Mouse (Mus musculus) gastrocnemius, adult 2 months (tissue): Measurements from ENCODE around the gene 1190007I07Rik. TPM values are rescaled to one million over a fixed set of nuclear protein-coding genes. Genes with fewer than 3 reads are reported as not detected.

ENCODE experiments used
- DNase-seq: peaks from one replicate; pipeline ENCODE4 v3.0.0; 2022
- H3K27ac ChIP-seq: fragments of 200-600 bp; 2 replicates; pipeline ENCODE4 v1.8.1; 2022; ENCODE audit warnings: mild to moderate bottlenecking
- H3K4me3 ChIP-seq: fragments of 200-600 bp; 2 replicates; pipeline ENCODE4 v1.8.1; 2022; ENCODE audit warnings: mild to moderate bottlenecking, moderate library complexity
- CTCF ChIP-seq: fragments of 200-600 bp; IDR thresholded peaks from 2 replicates; pipeline ENCODE4 v1.8.1; 2022; ENCODE audit warnings: antibody characterized with exemption, mild to moderate bottlenecking, moderate library complexity
- intact Hi-C: fragments of 180-260 bp; cut with DNase I; formaldehyde crosslinking; loops from one replicate; pipeline ENCODE4 v1.15.1; 2025
- long read RNA-seq, 2 experiments: library from polyadenylated mRNA; stranded (forward); transcript quantifications; one replicate each; pipeline ENCODE4 v2.0.0; 2021
- total RNA-seq, 2 experiments: library from RNA; stranded (reverse); gene quantifications; 2 replicates each; pipeline ENCODE4 v1.2.3; 2021

Gene 1190007I07Rik
- 10 to 100 TPM; 31.5 to 43.1 TPM for total RNA-seq
- long read RNA-seq, experiment 1, transcript 1190007I07Rik-201 (3 exons, 716 nt): major isoform, 13 of 23 reads
- long read RNA-seq, experiment 1, partial matches to known transcripts: 0 of 23 reads
- long read RNA-seq, experiment 1, other reads (novel, unspliced or antisense): 4 of 23 reads
- long read RNA-seq, experiment 2, transcript 1190007I07Rik-201 (3 exons, 716 nt): major isoform, 28 of 40 reads
- long read RNA-seq, experiment 2, partial matches to known transcripts: 0 of 40 reads
- long read RNA-seq, experiment 2, other reads (novel, unspliced or antisense): 3 of 40 reads

GRCm38 (mm10) chr10:82622671-82623552, at the start of gene 1190007I07Rik:
1190007I07Rik (minus strand) TSS chr10:82623228.
- no peak for TF ChIP-seq CTCF
- Histone ChIP-seq H3K4me3 (peak within 1 kb of the TSS; percentile 88), H3K27ac (peak within 1 kb of the TSS; percentile 97)
- peak; percentile 93 for DNase-seq
- intact Hi-C loops: no loop called here

- intact Hi-C loops: no loop called here
- no peak for TF ChIP-seq CTCF
- H3K4me3 ChIP-seq: no peak overlapping the region
- DNase-seq: no peak
- no peak overlapping the region for H3K27ac ChIP-seq
Observed at GRCm38 (mm10) chr10:82670205-82670604, 47.2 kb upstream of the 1190007I07Rik start.

- DNase-seq: peak; percentile 89
- peak; percentile 77 for TF ChIP-seq CTCF
- intact Hi-C loops: loop anchor here (1.0 kb wide), 1 partner anchor 235 kb away; no protein-coding TSS in a partner anchor
- H3K27ac ChIP-seq: peak overlapping the region; percentile 52; the same call in 1 of the 2 replicates
- H3K4me3 ChIP-seq: peak overlapping the region; percentile 29
Observed at GRCm38 (mm10) chr10:82666436-82667234, 43.6 kb upstream of the 1190007I07Rik start.

GRCm38 (mm10) chr10:82665951-82666350, 42.9 kb upstream of the 1190007I07Rik start:
- DNase-seq: no peak
- Histone ChIP-seq H3K27ac (no peak overlapping the region), H3K4me3 (peak overlapping the region; percentile 29)
- intact Hi-C loops: no loop called here
- TF ChIP-seq CTCF: no peak

GRCm38 (mm10) chr10:82663289-82663688, 40.3 kb upstream of the 1190007I07Rik start:
- no peak for TF ChIP-seq CTCF
- no peak for DNase-seq
- Histone ChIP-seq H3K4me3 (no peak overlapping the region), H3K27ac (no peak overlapping the region)
- intact Hi-C loops: no loop called here

- H3K4me3 ChIP-seq: no peak overlapping the region
- intact Hi-C loops: no loop called here
- no peak for DNase-seq
- no peak overlapping the region for H3K27ac ChIP-seq
- TF ChIP-seq CTCF: no peak
Observed at GRCm38 (mm10) chr10:82662267-82662990, 39.4 kb upstream of the 1190007I07Rik start.

- DNase-seq: no peak
- TF ChIP-seq CTCF: no peak
- Histone ChIP-seq H3K27ac (no peak overlapping the region), H3K4me3 (no peak overlapping the region)
- intact Hi-C loops: no loop called here
Observed at GRCm38 (mm10) chr10:82661820-82662219, 38.8 kb upstream of the 1190007I07Rik start.

GRCm38 (mm10) chr10:82654581-82654980, 31.6 kb upstream of the 1190007I07Rik start:
- Histone ChIP-seq H3K27ac (no peak overlapping the region), H3K4me3 (no peak overlapping the region)
- intact Hi-C loops: no loop called here
- DNase-seq: no peak
- no peak for TF ChIP-seq CTCF

GRCm38 (mm10) chr10:82652625-82653024, 29.6 kb upstream of the 1190007I07Rik start:
- no peak for TF ChIP-seq CTCF
- DNase-seq: no peak
- intact Hi-C loops: no loop called here
- H3K27ac ChIP-seq: no peak overlapping the region
- no peak overlapping the region for H3K4me3 ChIP-seq

GRCm38 (mm10) chr10:82651221-82651620, 28.2 kb upstream of the 1190007I07Rik start:
- intact Hi-C loops: no loop called here
- Histone ChIP-seq H3K27ac (no peak overlapping the region), H3K4me3 (no peak overlapping the region)
- TF ChIP-seq CTCF: no peak
- no peak for DNase-seq

GRCm38 (mm10) chr10:82647205-82647811, 24.3 kb upstream of the 1190007I07Rik start:
- Histone ChIP-seq H3K4me3 (no peak overlapping the region), H3K27ac (no peak overlapping the region; the same call in 1 of the 2 replicates)
- DNase-seq: no peak
- TF ChIP-seq CTCF: no peak
- intact Hi-C loops: no loop called here
